Mouse (Mus musculus): ENCODE results near the gene En1.

Gene En1

GRCm38 (mm10) chr1:120627622-120628001 lies 25.4 kb downstream of the En1 start:
- no peak for DNase-seq (ENCODE audit: low spot score in 2 of 2)

DNA sequence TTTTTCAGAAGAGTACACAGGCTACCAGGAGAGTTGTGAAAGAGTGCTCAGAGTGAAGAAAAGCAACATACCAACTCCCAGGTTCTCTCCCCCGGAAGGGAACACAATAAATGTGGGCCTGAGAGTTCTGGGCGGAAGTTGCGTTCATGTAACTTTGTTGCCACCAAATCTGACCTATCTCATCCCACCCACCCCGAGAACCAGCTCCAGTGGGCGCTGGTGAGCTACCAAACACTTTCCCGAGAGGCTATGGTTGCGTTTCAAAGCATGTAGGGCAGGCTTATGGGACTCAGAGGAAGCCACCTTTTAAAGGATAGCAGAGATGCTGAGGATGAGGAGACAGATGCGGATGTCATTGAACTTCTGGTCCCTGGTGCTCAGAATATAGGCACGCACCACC lies 26.6 kb downstream of the En1 start:
- no peak for DNase-seq (ENCODE audit: low spot score in 2 of 2)

GRCm38 (mm10) chr1:120643380-120643779 lies 41.2 kb downstream of the En1 start:
- DNase-seq (ENCODE audit: low spot score in 2 of 2): no peak

GRCm38 (mm10) chr1:120643848-120644711 lies 41.9 kb downstream of the En1 start:
- no peak for DNase-seq (ENCODE audit: low spot score in 2 of 2)

DNA sequence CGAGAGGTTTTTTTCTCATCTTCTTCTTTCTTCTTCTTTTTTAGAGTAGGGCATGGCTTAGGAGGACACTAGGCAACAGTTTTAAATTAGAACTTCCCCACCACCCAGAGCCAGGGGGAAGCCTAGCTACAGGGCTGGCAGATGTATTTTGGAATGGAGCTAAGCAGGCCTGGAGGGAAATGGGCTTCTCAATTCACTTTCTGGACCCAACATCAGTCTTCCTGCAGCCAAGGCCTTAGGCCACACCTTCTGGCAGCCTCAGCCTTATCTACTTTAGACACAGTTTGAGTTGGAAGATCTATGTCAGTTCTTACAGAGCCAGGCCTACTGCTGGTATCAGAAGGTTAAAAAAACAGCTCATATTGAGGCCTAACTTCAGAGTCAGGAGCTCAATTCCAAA lies 42.5 kb downstream of the En1 start:
- DNase-seq (ENCODE audit: low spot score in 2 of 2): no peak

GRCm38 (mm10) chr1:120650068-120650467 lies 47.9 kb downstream of the En1 start:
- no peak for DNase-seq (ENCODE audit: low spot score in 2 of 2)

GRCm38 (mm10) chr1:120651997-120652396 lies 49.8 kb downstream of the En1 start:
- no peak for DNase-seq (ENCODE audit: low spot score in 2 of 2)

- DNase-seq (ENCODE audit: low spot score in 2 of 2): no peak
Measured at GRCm38 (mm10) chr1:120654950-120655396, 52.8 kb downstream of the En1 start.
